Mouse (Mus musculus) bone marrow, adult 2 months (tissue): ENCODE measurements around the gene Gcm1.

Source experiments
- CTCF ChIP-seq: fragments of 200-500 bp; IDR thresholded peaks from 2 replicates; pipeline ENCODE4 v1.5.1; 2011; ENCODE audit warnings: low read length, control low read depth; ENCODE audit not compliant: control insufficient read depth, insufficient read depth
- POLR2A ChIP-seq: fragments of 200-500 bp; IDR thresholded peaks from 2 replicates; pipeline ENCODE4 v1.6.1; 2011; ENCODE audit warnings: low read depth, mild to moderate bottlenecking, control low read depth, low read length, borderline replicate concordance; ENCODE audit not compliant: control insufficient read depth

DNA sequence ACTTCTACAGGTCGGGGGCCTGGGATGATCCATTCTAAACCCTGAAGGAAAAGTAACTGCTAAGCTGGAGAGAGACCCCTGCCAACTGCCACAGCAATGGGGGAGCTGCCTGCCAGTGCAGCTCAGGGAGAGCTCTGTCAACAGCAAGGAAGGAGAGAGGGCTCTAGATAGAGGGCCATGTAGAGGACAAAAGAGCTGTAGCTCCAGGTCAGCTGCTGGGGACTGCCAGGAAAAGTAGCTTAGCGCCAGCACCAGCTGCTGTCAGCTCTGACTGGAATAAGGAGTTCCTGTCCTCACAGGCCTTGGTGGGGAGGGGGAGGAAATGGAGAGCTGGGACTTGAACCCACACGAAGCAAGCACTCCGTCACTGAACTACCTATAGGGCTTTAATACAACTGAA, 36.8 kb downstream of the Gcm1 start:
- TF ChIP-seq CTCF, result no peak
- no peak for TF ChIP-seq POLR2A
